Mouse (Mus musculus): ENCODE measurements around the gene Clptm1.
"Not testable (repeated sequence)": the region's sequence is repeated elsewhere in the genome, so short reads cannot be mapped to it uniquely, and the experiment has no call there.

The Clptm1 gene

DNA sequence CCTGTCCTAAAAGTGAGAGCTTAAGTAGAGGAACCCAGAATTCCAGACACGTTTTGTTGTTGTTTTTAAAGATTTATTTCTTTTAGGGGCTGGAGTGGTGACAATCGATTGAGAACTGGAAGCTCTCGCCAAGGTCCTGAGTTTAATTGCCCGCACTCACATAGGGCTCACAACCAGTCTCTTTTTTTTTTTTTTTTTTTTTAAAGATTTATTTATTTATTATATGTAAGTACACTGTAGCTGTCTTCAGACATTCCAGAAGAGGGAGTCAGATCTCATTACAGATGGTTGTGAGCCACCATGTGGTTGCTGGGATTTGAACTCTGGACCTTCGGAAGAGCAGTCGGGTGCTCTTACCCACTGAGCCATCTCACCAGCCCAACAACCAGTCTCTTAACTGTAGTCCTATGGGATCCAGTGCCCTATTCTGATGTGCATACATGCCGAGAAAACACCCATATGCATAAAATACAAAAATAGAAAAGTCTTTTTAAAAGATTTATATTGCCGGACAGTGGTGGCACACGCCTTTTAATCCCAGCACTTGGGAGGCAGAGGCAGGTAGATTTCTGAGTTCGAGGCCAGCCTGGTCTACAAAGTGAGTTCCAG is 60.1 kb downstream of the Clptm1 start:
- not testable (repeated sequence) for DNase-seq

DNA sequence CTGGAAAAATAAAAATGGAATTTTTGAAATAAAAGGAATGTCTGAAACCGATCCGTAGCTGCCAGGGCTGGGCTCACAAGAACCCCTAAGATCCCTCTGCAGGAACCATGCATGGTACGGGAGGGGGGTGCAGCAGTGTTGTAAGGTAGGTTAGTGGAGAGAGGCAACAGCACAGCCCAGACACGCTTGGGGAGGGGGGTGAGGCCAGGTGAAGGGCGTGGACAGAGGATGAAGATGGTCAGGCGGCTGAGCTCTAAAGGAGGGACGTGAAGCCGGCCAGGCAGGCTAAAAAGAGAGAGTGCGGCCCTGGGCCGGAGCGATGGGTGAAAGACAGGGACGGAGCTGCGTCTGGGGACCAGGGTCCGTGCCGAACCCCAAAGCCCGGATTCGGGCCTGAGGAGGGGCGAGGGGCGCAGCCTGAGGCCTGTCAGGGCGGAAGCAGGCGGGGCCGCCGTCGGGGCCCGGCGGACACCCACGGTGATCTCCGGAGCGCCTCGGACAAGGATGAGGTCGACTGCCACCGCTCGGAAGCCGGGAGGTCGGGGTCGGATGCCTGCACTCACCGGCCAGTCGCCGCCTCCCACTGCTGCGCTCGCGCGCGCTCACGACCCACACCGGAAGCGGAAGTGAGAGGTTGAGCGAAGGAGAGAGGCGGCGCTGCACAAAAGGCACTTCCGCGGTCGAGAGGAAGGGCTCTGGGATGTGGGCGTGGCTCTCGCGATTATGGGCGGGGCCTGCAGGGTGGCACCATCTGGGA is 60.8 kb downstream of the Clptm1 start, which contains the start of gene Clasrp:
TSS of gene Clasrp (minus strand) at position 638 of the 757 bp plus-strand sequence.
- DNase-seq: peak; percentile 99

DNA sequence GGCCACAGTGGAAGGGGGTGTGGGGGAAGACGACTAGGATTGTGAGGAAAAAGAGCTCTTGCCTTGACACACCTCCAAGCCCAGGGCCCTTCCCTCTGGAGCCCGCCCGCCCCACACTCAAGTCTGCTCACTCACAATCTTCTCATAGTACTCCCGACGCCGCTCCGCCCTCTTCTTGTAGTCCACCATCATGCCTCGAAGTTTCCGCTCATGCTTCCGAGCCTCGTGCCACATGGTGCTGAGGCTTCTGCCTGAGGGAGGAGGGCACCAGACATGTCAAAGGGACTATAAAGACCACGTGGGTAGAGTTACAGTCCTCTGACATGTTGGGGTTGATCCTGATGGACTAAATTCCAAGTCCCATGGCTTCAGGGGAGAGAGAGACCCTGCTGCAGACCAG is 61.8 kb downstream of the Clptm1 start:
- DNase-seq: no peak

DNA sequence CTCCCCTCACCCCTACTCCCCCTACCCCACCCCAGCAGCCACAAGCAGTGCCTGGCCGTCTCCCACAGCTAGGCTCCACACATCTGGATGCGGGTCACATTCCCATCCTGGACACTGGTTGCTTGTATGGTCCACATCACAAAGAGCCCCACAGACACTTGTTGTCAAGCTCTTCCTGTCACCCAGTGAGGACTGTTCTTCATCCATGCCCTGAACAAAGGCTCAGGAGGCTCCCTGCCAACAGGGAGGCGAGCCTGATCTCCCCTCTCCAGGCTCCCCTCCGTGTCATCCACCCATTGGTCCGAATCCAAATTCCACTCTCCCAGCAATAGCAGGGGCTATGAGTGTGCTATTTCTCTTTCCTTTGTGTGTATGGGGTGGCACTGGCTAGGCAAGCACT is 64.3 kb downstream of the Clptm1 start:
- no peak for DNase-seq

DNA sequence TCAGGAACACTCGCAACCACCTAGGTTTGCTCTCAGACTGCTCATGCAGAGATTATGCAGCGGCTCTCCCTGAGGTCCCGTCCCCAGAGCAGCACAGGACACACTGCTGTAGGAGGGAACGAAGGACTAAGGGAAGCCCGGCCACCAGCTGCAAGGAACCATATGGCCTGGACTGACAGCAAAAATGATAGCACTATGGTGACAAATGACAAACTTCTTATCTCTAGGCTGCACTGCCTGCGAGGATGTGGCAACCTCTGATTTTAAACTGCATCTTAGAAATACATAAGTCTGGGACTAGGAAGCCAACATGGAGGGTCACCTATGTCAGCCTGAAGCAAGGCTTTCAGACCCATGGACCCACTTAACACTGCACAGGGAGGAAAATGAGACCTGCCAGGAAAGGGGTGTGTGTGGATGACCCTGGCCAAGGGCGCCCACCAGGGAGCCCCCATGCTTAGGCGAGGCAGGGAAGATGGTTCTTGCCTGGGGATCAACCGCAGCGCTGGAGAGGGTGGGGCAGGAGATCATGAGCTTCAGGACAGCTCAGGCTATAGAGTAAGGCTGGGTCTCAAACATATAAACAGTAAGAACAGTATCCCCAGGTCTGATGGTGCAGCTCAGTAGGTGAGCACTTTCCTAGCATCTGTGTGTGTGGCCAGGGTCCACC is 71.6 kb downstream of the Clptm1 start:
- no peak for DNase-seq

DNA sequence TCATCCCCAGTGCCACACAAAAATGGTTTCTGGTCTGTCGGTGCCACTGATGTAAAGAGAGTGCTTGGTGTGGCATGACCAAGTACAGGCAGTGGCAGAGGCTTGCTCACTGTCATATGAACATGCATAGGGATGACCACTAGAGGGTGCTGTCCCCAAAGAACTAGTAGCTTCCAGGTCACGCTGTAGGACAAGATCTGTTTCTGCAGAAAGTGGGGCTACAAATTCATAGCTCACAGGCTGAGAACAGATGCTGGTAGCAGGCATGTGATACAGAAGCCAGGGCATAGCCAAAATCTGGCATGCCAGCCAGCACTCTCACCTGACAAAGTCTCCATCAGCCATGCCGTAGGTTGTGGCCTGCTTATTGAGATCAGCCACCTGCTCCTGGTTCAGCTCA is 74.9 kb downstream of the Clptm1 start:
- peak; percentile 80 for DNase-seq

DNA sequence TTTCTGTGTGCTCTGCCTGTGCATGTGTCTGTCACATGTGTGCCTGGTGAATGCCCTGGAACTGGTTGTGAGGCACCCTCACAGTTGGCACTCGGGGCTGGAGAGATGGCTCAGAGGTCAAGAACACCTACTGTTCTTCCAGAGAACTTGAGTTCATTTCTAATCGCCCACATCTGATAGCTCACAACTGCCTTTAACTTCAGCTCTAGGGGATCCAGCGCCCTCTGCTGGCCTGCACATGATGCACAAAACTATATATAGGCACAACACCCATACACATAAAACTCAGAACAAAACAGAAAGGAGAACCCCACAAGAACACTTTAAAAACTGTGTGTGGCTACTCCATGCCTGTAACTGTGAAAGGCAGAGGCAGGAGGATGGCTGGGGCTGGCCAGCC is 75.6 kb downstream of the Clptm1 start:
- DNase-seq: peak; percentile 58

DNA sequence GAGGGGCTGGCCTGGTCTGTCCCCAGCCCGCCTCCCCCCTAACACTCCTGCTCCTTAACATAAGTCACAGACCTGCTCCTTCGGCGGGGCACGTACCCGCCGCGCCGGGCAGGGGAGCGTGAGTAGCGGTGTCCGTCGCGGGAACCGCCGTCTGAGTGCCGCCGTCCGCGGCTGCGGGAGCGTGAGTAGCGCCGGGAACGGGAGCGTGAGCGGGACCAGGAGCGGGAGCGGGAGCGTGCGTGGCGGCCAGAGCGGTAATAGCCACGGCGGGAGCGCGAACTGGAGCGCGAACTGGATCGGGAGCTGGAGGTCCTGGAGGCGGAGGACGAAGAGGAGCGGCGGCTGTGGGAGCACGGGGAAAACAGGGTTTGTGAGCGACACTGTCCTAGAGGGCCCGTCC is 78.6 kb downstream of the Clptm1 start:
- no peak for DNase-seq
